Mouse (Mus musculus) small intestine, adult 2 months (tissue): ENCODE measurements around the gene Utrn. TPM values are rescaled to one million over a fixed set of nuclear protein-coding genes. Genes with fewer than 3 reads are reported as not detected.

Source experiments
- H3K27ac ChIP-seq: fragments of 200-500 bp; 2 replicates; pipeline ENCODE4 v1.5.1; 2012; ENCODE audit warnings: low read depth, low read length, control low read depth, inconsistent platforms; ENCODE audit not compliant: insufficient read depth
- H3K27me3 ChIP-seq: fragments of 200-500 bp; 2 replicates; pipeline ENCODE4 v1.6.1; 2012; ENCODE audit warnings: mild to moderate bottlenecking, moderate library complexity, low read length, inconsistent platforms; ENCODE audit not compliant: control insufficient read depth, insufficient read depth
- H3K36me3 ChIP-seq: fragments of 200-500 bp; 2 replicates; pipeline ENCODE4 v1.6.1; 2012; ENCODE audit warnings: mild to moderate bottlenecking, low read length, control low read depth, inconsistent platforms; ENCODE audit not compliant: control insufficient read depth, insufficient read depth
- H3K4me1 ChIP-seq: fragments of 200-500 bp; 2 replicates; pipeline ENCODE4 v1.6.1; 2012; ENCODE audit warnings: low read length, inconsistent platforms, mixed read lengths; ENCODE audit not compliant: control insufficient read depth, insufficient read depth, insufficient read length
- H3K4me3 ChIP-seq: fragments of 200-500 bp; 2 replicates; pipeline ENCODE4 v1.5.1; 2012; ENCODE audit warnings: low read depth, mild to moderate bottlenecking, control low read depth, inconsistent platforms, low read length, moderate library complexity
- CTCF ChIP-seq: fragments of 200-500 bp; IDR thresholded peaks from 2 replicates; pipeline ENCODE4 v1.5.1; 2012; ENCODE audit warnings: low read depth, mild to moderate bottlenecking, control low read depth, inconsistent platforms, low read length, moderate library complexity, mixed read lengths; ENCODE audit not compliant: insufficient replicate concordance, insufficient read length; ENCODE audit errors: extremely low read depth
- POLR2A ChIP-seq: fragments of 200-500 bp; IDR thresholded peaks from 2 replicates; pipeline ENCODE4 v1.6.1; 2012; ENCODE audit warnings: low read depth, mild to moderate bottlenecking, control low read depth, inconsistent platforms, low read length, moderate library complexity
- WGBS: fragments of 180-500 bp; shearing (Covaris S2); methylation state at CpG from one replicate; pipeline ENCODE4 v1.1.7; 2018; 5-methylcytosine and 5-hydroxymethylcytosine counted together
- polyA plus RNA-seq: library from polyadenylated mRNA; depleted of rRNA; stranded (reverse); fragments of >200 nt; gene quantifications from 2 replicates; pipeline ENCODE4 v1.2.3, GENCODE M21; 2012

Utrn gene
- polyA plus RNA-seq, 1 experiment, result 20.5 TPM

GRCm38 (mm10) chr10:12671608-12672007 lies 197.6 kb downstream of the Utrn start:
- H3K36me3 ChIP-seq, result peaks cover 37% of the 10 kb centered on the region
- H3K27ac ChIP-seq, result no peak overlapping the region
- no peaks in the 10 kb centered on the region for H3K4me1 ChIP-seq
- no peak for TF ChIP-seq CTCF
- no peak for TF ChIP-seq POLR2A
- H3K4me3 ChIP-seq, result no peak overlapping the region
- WGBS, result 94% methylated on average over 9 of the region's 9 CpGs
- H3K27me3 ChIP-seq, result no peaks in the 10 kb centered on the region

- no peak overlapping the region for H3K4me3 ChIP-seq
- 96% methylated on average over 4 of the region's 4 CpGs for WGBS
- TF ChIP-seq POLR2A, result no peak
- TF ChIP-seq CTCF, result no peak
- no peak overlapping the region for H3K27ac ChIP-seq
- H3K36me3 ChIP-seq, result peaks cover 43% of the 10 kb centered on the region
- no peaks in the 10 kb centered on the region for H3K4me1 ChIP-seq
- H3K27me3 ChIP-seq, result no peaks in the 10 kb centered on the region
Measured at GRCm38 (mm10) chr10:12662035-12662434, 207.1 kb downstream of the Utrn start.

- TF ChIP-seq POLR2A, result no peak
- no peak for TF ChIP-seq CTCF
- no peak overlapping the region for H3K27ac ChIP-seq
- 64% methylated on average over 8 of the region's 8 CpGs for WGBS
Measured at GRCm38 (mm10) chr10:12658023-12658744, 211.0 kb downstream of the Utrn start.

GRCm38 (mm10) chr10:12652988-12653387 lies 216.2 kb downstream of the Utrn start:
- peaks cover 39% of the 10 kb centered on the region for H3K36me3 ChIP-seq
- no peaks in the 10 kb centered on the region for H3K4me1 ChIP-seq
- TF ChIP-seq POLR2A, result no peak
- no peak for TF ChIP-seq CTCF
- WGBS, result 89% methylated on average over 3 of the region's 3 CpGs
- no peak overlapping the region for H3K27ac ChIP-seq
- H3K27me3 ChIP-seq, result no peaks in the 10 kb centered on the region
- no peak overlapping the region for H3K4me3 ChIP-seq

More at GRCm38 (mm10) chr10:12658023-12658744, 211.0 kb downstream of the Utrn start:
- peaks cover 39% of the 10 kb centered on the region for H3K36me3 ChIP-seq
- H3K4me3 ChIP-seq, result no peak overlapping the region
- no peaks in the 10 kb centered on the region for H3K4me1 ChIP-seq
- no peaks in the 10 kb centered on the region for H3K27me3 ChIP-seq

- H3K27ac ChIP-seq, result no peak overlapping the region
- H3K36me3 ChIP-seq, result peaks cover 24% of the 10 kb centered on the region
- TF ChIP-seq CTCF (no peak), POLR2A (no peak)
- no peak overlapping the region for H3K4me3 ChIP-seq
- no peaks in the 10 kb centered on the region for H3K27me3 ChIP-seq
- H3K4me1 ChIP-seq, result no peaks in the 10 kb centered on the region
- 67% methylated on average over 5 of the region's 5 CpGs for WGBS
Measured at GRCm38 (mm10) chr10:12646119-12646518, 223.0 kb downstream of the Utrn start.

- no peaks in the 10 kb centered on the region for H3K4me1 ChIP-seq
- peaks cover 28% of the 10 kb centered on the region for H3K36me3 ChIP-seq
- H3K27me3 ChIP-seq, result no peaks in the 10 kb centered on the region
- TF ChIP-seq POLR2A, result no peak
- TF ChIP-seq CTCF, result no peak
- WGBS, result 75% methylated on average over 8 of the region's 8 CpGs
- no peak overlapping the region for H3K4me3 ChIP-seq
- H3K27ac ChIP-seq, result no peak overlapping the region
Measured at GRCm38 (mm10) chr10:12643336-12643735, 225.8 kb downstream of the Utrn start.

- TF ChIP-seq POLR2A (no peak), CTCF (no peak)
- Histone ChIP-seq H3K27ac (no peak overlapping the region), H3K36me3 (peaks cover 36% of the 10 kb centered on the region), H3K4me1 (no peaks in the 10 kb centered on the region), H3K27me3 (no peaks in the 10 kb centered on the region), H3K4me3 (no peak overlapping the region)
- 74% methylated on average over 4 of the region's 4 CpGs for WGBS
Measured at GRCm38 (mm10) chr10:12639638-12640037, 229.5 kb downstream of the Utrn start.
